Mouse (Mus musculus) midbrain, embryonic 15.5 days (tissue): Measurements from ENCODE around the gene Erbb4. TPM values are rescaled to one million over a fixed set of nuclear protein-coding genes. Genes with fewer than 3 reads are reported as not detected.
"Not testable (repeated sequence)": the region's sequence is repeated elsewhere in the genome, so short reads cannot be mapped to it uniquely, and the experiment has no call there.

Experiments
- ATAC-seq: fragments of 200-750 bp; cut with Nextera tagmentation; replicated peaks from 2 replicates; pipeline ENCODE4 v1.8.0; 2017; ENCODE audit warnings: moderate TSS enrichment
- H3K27ac ChIP-seq: fragments of 300-500 bp; sonication (generic); 2 replicates; pipeline ENCODE4 v1.5.1; 2015; ENCODE audit warnings: mild to moderate bottlenecking, inconsistent platforms
- H3K27me3 ChIP-seq: fragments of 300-500 bp; sonication (generic); replicated peaks from 2 replicates; pipeline ENCODE4 v1.6.1; 2015; ENCODE audit warnings: inconsistent platforms
- H3K36me3 ChIP-seq: fragments of 300-500 bp; sonication (generic); replicated peaks from 2 replicates; pipeline ENCODE4 v1.6.1; 2015; ENCODE audit warnings: inconsistent platforms
- H3K4me1 ChIP-seq: fragments of 300-500 bp; sonication (generic); 2 replicates; pipeline ENCODE4 v1.6.1; 2015; ENCODE audit warnings: inconsistent platforms
- H3K4me2 ChIP-seq: fragments of 300-500 bp; sonication (generic); 2 replicates; pipeline ENCODE4 v1.6.1; 2015; ENCODE audit warnings: inconsistent platforms, mild to moderate bottlenecking, moderate library complexity
- H3K4me3 ChIP-seq: fragments of 300-500 bp; sonication (generic); 2 replicates; pipeline ENCODE4 v1.5.1; 2015; ENCODE audit warnings: mild to moderate bottlenecking, inconsistent platforms
- H3K9ac ChIP-seq: fragments of 300-500 bp; sonication (generic); 2 replicates; pipeline ENCODE4 v1.6.1; 2015; ENCODE audit warnings: mild to moderate bottlenecking, inconsistent platforms
- H3K9me3 ChIP-seq: fragments of 300-500 bp; sonication (generic); 2 replicates; pipeline ENCODE4 v1.6.1; 2016; ENCODE audit warnings: inconsistent platforms
- WGBS: fragments of 180-500 bp; shearing (Covaris S2); methylation state at CpG from one replicate; pipeline ENCODE4 v1.1.7; 2015; ENCODE audit warnings: mixed read lengths; 5-methylcytosine and 5-hydroxymethylcytosine counted together
- polyA plus RNA-seq: library from polyadenylated mRNA; unstranded; fragments of >200 nt; fragmentation: Nextera tagmentation; extraction: Ambion mirVana; gene quantifications from 2 replicates; pipeline ENCODE4 v1.2.1, GENCODE M21; 2015

Gene Erbb4
- polyA plus RNA-seq, 1 experiment from 2014 or later: 15.9 TPM

- WGBS: 22% methylated on average over 1 of the region's 1 CpGs
- H3K36me3 ChIP-seq: no peaks in the 10 kb centered on the region
- H3K27ac ChIP-seq: peak overlapping the region; percentile 25; the same call in 1 of the 2 replicates
- no peak overlapping the region for H3K4me3 ChIP-seq
- H3K4me2 ChIP-seq: no peak overlapping the region
- H3K4me1 ChIP-seq: peaks cover 11% of the 10 kb centered on the region; the same call in 1 of the 2 replicates
- no peak overlapping the region for H3K9ac ChIP-seq
- peak; percentile 65; the same call in 1 of the 2 replicates for ATAC-seq
- no peaks in the 10 kb centered on the region for H3K27me3 ChIP-seq
- no peaks in the 10 kb centered on the region for H3K9me3 ChIP-seq
Observed at GRCm38 (mm10) chr1:68831575-68831974, 276.3 kb downstream of the Erbb4 start.

GRCm38 (mm10) chr1:68830501-68831239, 277.2 kb downstream of the Erbb4 start:
- H3K9me3 ChIP-seq: no peaks in the 10 kb centered on the region
- WGBS: 64% methylated on average over 2 of the region's 2 CpGs
- H3K4me1 ChIP-seq: peaks cover 11% of the 10 kb centered on the region; the same call in 1 of the 2 replicates
- H3K4me3 ChIP-seq: no peak overlapping the region
- no peak overlapping the region for H3K27ac ChIP-seq
- H3K27me3 ChIP-seq: no peaks in the 10 kb centered on the region
- no peak overlapping the region for H3K4me2 ChIP-seq
- ATAC-seq: no peak; the same call in 1 of the 2 replicates
- H3K36me3 ChIP-seq: no peaks in the 10 kb centered on the region
- no peak overlapping the region for H3K9ac ChIP-seq

- Histone ChIP-seq H3K27me3 (no peaks in the 10 kb centered on the region), H3K36me3 (no peaks in the 10 kb centered on the region), H3K27ac (no peak overlapping the region), H3K4me2 (no peak overlapping the region), H3K4me1 (no peaks in the 10 kb centered on the region), H3K9me3 (no peaks in the 10 kb centered on the region), H3K4me3 (no peak overlapping the region), H3K9ac (no peak overlapping the region)
- WGBS: 39% methylated on average over 2 of the region's 2 CpGs
- no peak for ATAC-seq
Observed at GRCm38 (mm10) chr1:68823116-68823644, 284.7 kb downstream of the Erbb4 start.

GRCm38 (mm10) chr1:68806711-68807110, 301.1 kb downstream of the Erbb4 start:
- Histone ChIP-seq H3K4me3 (no peak overlapping the region), H3K27me3 (no peaks in the 10 kb centered on the region), H3K4me2 (no peak overlapping the region), H3K4me1 (no peaks in the 10 kb centered on the region), H3K27ac (no peak overlapping the region), H3K9ac (no peak overlapping the region), H3K36me3 (no peaks in the 10 kb centered on the region), H3K9me3 (no peaks in the 10 kb centered on the region)
- ATAC-seq: no peak
- WGBS: 65% methylated on average over 2 of the region's 2 CpGs

- 0 out of 2 replicates have a peak, but pooled peaks have one; percentile 24 for ATAC-seq
- H3K27me3 ChIP-seq: no peaks in the 10 kb centered on the region
- no peaks in the 10 kb centered on the region for H3K9me3 ChIP-seq
- no peaks in the 10 kb centered on the region for H3K36me3 ChIP-seq
- no peak overlapping the region for H3K4me3 ChIP-seq
- no peaks in the 10 kb centered on the region for H3K4me1 ChIP-seq
- no peak overlapping the region for H3K27ac ChIP-seq
- no peak overlapping the region for H3K4me2 ChIP-seq
- WGBS: 36% methylated on average over 4 of the region's 4 CpGs
- no peak overlapping the region for H3K9ac ChIP-seq
Observed at GRCm38 (mm10) chr1:68787409-68788015, 320.3 kb downstream of the Erbb4 start.

- no peaks in the 10 kb centered on the region for H3K36me3 ChIP-seq
- H3K27ac ChIP-seq: no peak overlapping the region
- no peak for ATAC-seq
- H3K4me1 ChIP-seq: no peaks in the 10 kb centered on the region
- H3K27me3 ChIP-seq: no peaks in the 10 kb centered on the region
- WGBS: 31% methylated on average over 2 of the region's 2 CpGs
- H3K4me3 ChIP-seq: no peak overlapping the region
- H3K9me3 ChIP-seq: no peaks in the 10 kb centered on the region
- no peak overlapping the region for H3K9ac ChIP-seq
- H3K4me2 ChIP-seq: no peak overlapping the region
Observed at GRCm38 (mm10) chr1:68780653-68781052, 327.2 kb downstream of the Erbb4 start.

- no peak overlapping the region for H3K4me2 ChIP-seq
- no peaks in the 10 kb centered on the region for H3K27me3 ChIP-seq
- no peak for ATAC-seq
- H3K9me3 ChIP-seq: no peaks in the 10 kb centered on the region
- WGBS: 92% methylated on average over 1 of the region's 1 CpGs
- H3K4me1 ChIP-seq: no peaks in the 10 kb centered on the region
- H3K27ac ChIP-seq: no peak overlapping the region
- H3K36me3 ChIP-seq: no peaks in the 10 kb centered on the region
- no peak overlapping the region for H3K9ac ChIP-seq
- no peak overlapping the region for H3K4me3 ChIP-seq
Observed at GRCm38 (mm10) chr1:68780032-68780431, 327.8 kb downstream of the Erbb4 start.

GRCm38 (mm10) chr1:68766095-68766494, 341.8 kb downstream of the Erbb4 start:
- H3K27ac ChIP-seq, H3K4me2 ChIP-seq, ATAC-seq, H3K9ac ChIP-seq, H3K27me3 ChIP-seq, H3K4me3 ChIP-seq, H3K36me3 ChIP-seq, H3K4me1 ChIP-seq, H3K9me3 ChIP-seq: not testable (repeated sequence)

- no peak overlapping the region for H3K27ac ChIP-seq
- H3K36me3 ChIP-seq: no peaks in the 10 kb centered on the region
- no peak overlapping the region for H3K4me3 ChIP-seq
- 67% methylated on average over 5 of the region's 5 CpGs for WGBS
- H3K4me2 ChIP-seq: no peak overlapping the region
- H3K4me1 ChIP-seq: no peaks in the 10 kb centered on the region
- H3K9me3 ChIP-seq: no peaks in the 10 kb centered on the region
- no peaks in the 10 kb centered on the region for H3K27me3 ChIP-seq
- H3K9ac ChIP-seq: no peak overlapping the region
- ATAC-seq: no peak
Observed at GRCm38 (mm10) chr1:68762456-68762855, 345.4 kb downstream of the Erbb4 start.

- Histone ChIP-seq H3K36me3 (no peaks in the 10 kb centered on the region), H3K4me3 (no peak overlapping the region), H3K9ac (no peak overlapping the region), H3K4me1 (peaks cover 3% of the 10 kb centered on the region; the same call in 1 of the 2 replicates), H3K4me2 (no peak overlapping the region), H3K27me3 (no peaks in the 10 kb centered on the region), H3K27ac (no peak overlapping the region), H3K9me3 (no peaks in the 10 kb centered on the region)
- 31% methylated on average over 1 of the region's 1 CpGs for WGBS
- ATAC-seq: peak; percentile 48; the same call in 1 of the 2 replicates
Observed at GRCm38 (mm10) chr1:68748976-68749375, 358.9 kb downstream of the Erbb4 start.

- Histone ChIP-seq H3K27ac (no peak overlapping the region), H3K4me2 (no peak overlapping the region), H3K4me1 (no peaks in the 10 kb centered on the region), H3K9ac (no peak overlapping the region), H3K4me3 (no peak overlapping the region), H3K36me3 (no peaks in the 10 kb centered on the region), H3K9me3 (no peaks in the 10 kb centered on the region), H3K27me3 (no peaks in the 10 kb centered on the region)
- ATAC-seq: no peak
Observed at GRCm38 (mm10) chr1:68681478-68681877, 426.4 kb downstream of the Erbb4 start.

GRCm38 (mm10) chr1:68674667-68675066, 433.2 kb downstream of the Erbb4 start:
- Histone ChIP-seq H3K4me3 (no peak overlapping the region), H3K9ac (no peak overlapping the region), H3K27ac (no peak overlapping the region), H3K9me3 (no peaks in the 10 kb centered on the region), H3K4me2 (no peak overlapping the region), H3K4me1 (no peaks in the 10 kb centered on the region), H3K36me3 (no peaks in the 10 kb centered on the region), H3K27me3 (no peaks in the 10 kb centered on the region)
- no peak for ATAC-seq
- WGBS: 87% methylated on average over 4 of the region's 4 CpGs
